ENCODE assay signal across 8 mouse cellular contexts in genomic region chr2:30237199-30237880, GRCm38 (mm10). TPM values are rescaled to one million over a fixed set of nuclear protein-coding genes. Genes with fewer than 3 reads are reported as not detected.
DNase-seq lines count a peak whose midpoint lies in the region; ATAC-seq and TF ChIP-seq lines count a peak whose summit lies in the region.

Gene Lrrc8a (plus strand): TSS chr2:30237715.

- no peaks in the 10 kb centered on the region for H3K27me3 ChIP-seq in C2C12 (ENCODE audit: control insufficient read depth, insufficient read depth, insufficient read length)
- H3K27me3 ChIP-seq in erythroblast, embryonic 14.5 days (ENCODE audit: control insufficient read depth) = no peaks in the 10 kb centered on the region
- no peaks in the 10 kb centered on the region for H3K27me3 ChIP-seq in heart, embryonic 12.5 days (replicated peaks)
- no peaks in the 10 kb centered on the region for H3K27me3 ChIP-seq in kidney, postnatal 0 days (ENCODE audit: insufficient read depth, low read length)
- no peaks in the 10 kb centered on the region for H3K27me3 ChIP-seq in liver, embryonic 11.5 days (replicated peaks; ENCODE audit: control insufficient read depth, insufficient read depth, low read length)
- H3K27me3 ChIP-seq in stomach, embryonic 14.5 days (ENCODE audit: control insufficient read depth, insufficient read depth, low read length) = no peaks in the 10 kb centered on the region

- peak within 1 kb of the TSS; percentile 74 for H3ac ChIP-seq in C2C12 (ENCODE audit: control insufficient read depth, insufficient read length, low read depth)

- peak within 1 kb of the TSS; percentile 97 for H3K9ac ChIP-seq in heart, embryonic 12.5 days
- H3K9ac ChIP-seq in kidney, postnatal 0 days (ENCODE audit: low read depth, low read length) = peak within 1 kb of the TSS; percentile 83
- peak within 1 kb of the TSS; percentile 90 for H3K9ac ChIP-seq in liver, embryonic 11.5 days (ENCODE audit: low read depth, low read length)
- peak within 1 kb of the TSS; percentile 80 for H3K9ac ChIP-seq in stomach, embryonic 14.5 days (replicated peaks; ENCODE audit: low read depth, low read length)

- 1% methylated on average over 57 of the region's 67 CpGs for WGBS in heart, embryonic 12.5 days
- under 1% methylated on average over 52 of the region's 67 CpGs for WGBS in kidney, postnatal 0 days
- under 1% methylated on average over 67 of the region's 67 CpGs for WGBS in liver, embryonic 11.5 days
- WGBS in stomach, embryonic 14.5 days = under 1% methylated on average over 57 of the region's 67 CpGs

- H3K79me3 ChIP-seq in C2C12 (ENCODE audit: low read depth) = peaks cover 41% of the 10 kb centered on the region

- H3K9me3 ChIP-seq in erythroblast, embryonic 14.5 days (ENCODE audit: control insufficient read depth, low read length) = peaks cover 13% of the 10 kb centered on the region
- 0 out of 2 replicates have a peak, but pooled peaks cover 4% of the 10 kb centered on the region for H3K9me3 ChIP-seq in heart, embryonic 12.5 days (replicated peaks)
- no peaks in the 10 kb centered on the region for H3K9me3 ChIP-seq in kidney, postnatal 0 days (replicated peaks; ENCODE audit: low read length)
- H3K9me3 ChIP-seq in liver, embryonic 11.5 days (ENCODE audit: control insufficient read depth, low read length) = no peaks in the 10 kb centered on the region
- no peaks in the 10 kb centered on the region for H3K9me3 ChIP-seq in stomach, embryonic 14.5 days (ENCODE audit: control insufficient read depth, low read depth, low read length)

- peak; percentile 100 for DNase-seq in brain, embryonic 14.5 days (ENCODE audit: low read depth)
- DNase-seq in kidney, postnatal 0 days (ENCODE audit: low spot score) = peak; percentile 99
- peak; percentile 100 for DNase-seq in liver, embryonic 11.5 days (ENCODE audit: low spot score)
- peak; percentile 98 for DNase-seq in naive thymus-derived CD4-positive, alpha-beta T cell, adult 2 months (ENCODE audit: low read depth)

- H3K4me3 ChIP-seq in C2C12 (ENCODE audit: insufficient read depth, poor library complexity, severe bottlenecking) = peak within 1 kb of the TSS; percentile 83
- peak within 1 kb of the TSS; percentile 97 for H3K4me3 ChIP-seq in erythroblast, embryonic 14.5 days (replicated peaks)
- peak within 1 kb of the TSS; percentile 92 for H3K4me3 ChIP-seq in heart, embryonic 12.5 days
- H3K4me3 ChIP-seq in kidney, postnatal 0 days (replicated peaks; ENCODE audit: low read depth, low read length) = peak within 1 kb of the TSS; percentile 86
- H3K4me3 ChIP-seq in liver, embryonic 11.5 days (ENCODE audit: low read depth, low read length) = peak within 1 kb of the TSS; percentile 94
- peak within 1 kb of the TSS; percentile 87 for H3K4me3 ChIP-seq in stomach, embryonic 14.5 days (ENCODE audit: low read depth, low read length)

- TF ChIP-seq POLR2A in brain, embryonic 14.5 days (IDR thresholded peaks at IDR 0.05; ENCODE audit: borderline replicate concordance, extremely low read depth, insufficient read depth, insufficient read length, poor library complexity, severe bottlenecking) = peak; percentile 93

- peak; percentile 93 for ATAC-seq in heart, embryonic 12.5 days (ENCODE audit: insufficient number of reproducible peaks, low FRiP score)
- peak; percentile 95 for ATAC-seq in kidney, postnatal 0 days (replicated peaks; ENCODE audit: low FRiP score, low read depth)
- ATAC-seq in liver, embryonic 11.5 days (replicated peaks; ENCODE audit: low FRiP score) = peak; percentile 96
- ATAC-seq in stomach, embryonic 14.5 days (ENCODE audit: insufficient number of reproducible peaks, insufficient read depth, low FRiP score, low read depth) = peak; percentile 96

- TF ChIP-seq CTCF in C2C12 (IDR thresholded peaks at IDR 0.05; ENCODE audit: control insufficient read depth, insufficient read depth, insufficient read length) = peak; percentile 67
- 0 out of 2 replicates have a peak, but pooled peaks have one; percentile 0 for TF ChIP-seq CTCF in brain, embryonic 14.5 days (IDR thresholded peaks at IDR 0.05; ENCODE audit: borderline replicate concordance, extremely low read depth, insufficient read depth, insufficient read length)
- peak; percentile 56 for TF ChIP-seq CTCF in kidney, postnatal 0 days (IDR thresholded peaks at IDR 0.05; ENCODE audit: low read depth)

- H3K4me2 ChIP-seq in heart, embryonic 12.5 days = peak within 1 kb of the TSS; percentile 89
- H3K4me2 ChIP-seq in kidney, postnatal 0 days (ENCODE audit: low read length) = peak within 1 kb of the TSS; percentile 78
- H3K4me2 ChIP-seq in liver, embryonic 11.5 days = peak within 1 kb of the TSS; percentile 96
- H3K4me2 ChIP-seq in stomach, embryonic 14.5 days (replicated peaks; ENCODE audit: low read depth, low read length) = peak within 1 kb of the TSS; percentile 86

- peaks cover 25% of the 10 kb centered on the region for H3K36me3 ChIP-seq in C2C12 (ENCODE audit: control insufficient read depth, insufficient read depth)
- peaks cover 35% of the 10 kb centered on the region for H3K36me3 ChIP-seq in erythroblast, embryonic 14.5 days (ENCODE audit: control insufficient read depth)
- peaks cover 21% of the 10 kb centered on the region for H3K36me3 ChIP-seq in heart, embryonic 12.5 days
- H3K36me3 ChIP-seq in kidney, postnatal 0 days (ENCODE audit: insufficient read depth, low read length) = peaks cover 11% of the 10 kb centered on the region; the same call in 1 of the 2 replicates
- peaks cover 2% of the 10 kb centered on the region; the same call in 1 of the 2 replicates for H3K36me3 ChIP-seq in liver, embryonic 11.5 days (ENCODE audit: control insufficient read depth, insufficient read depth, low read length)
- H3K36me3 ChIP-seq in stomach, embryonic 14.5 days (ENCODE audit: control insufficient read depth, insufficient read depth, low read length) = peaks cover 19% of the 10 kb centered on the region

- peaks cover 50% of the 10 kb centered on the region for H3K4me1 ChIP-seq in erythroblast, embryonic 14.5 days (ENCODE audit: control insufficient read depth)
- peaks cover 45% of the 10 kb centered on the region for H3K4me1 ChIP-seq in heart, embryonic 12.5 days (replicated peaks)
- H3K4me1 ChIP-seq in kidney, postnatal 0 days (replicated peaks; ENCODE audit: insufficient read depth, low read length) = peaks cover 19% of the 10 kb centered on the region
- H3K4me1 ChIP-seq in liver, embryonic 11.5 days (replicated peaks; ENCODE audit: control insufficient read depth, insufficient read depth, low read length) = peaks cover 25% of the 10 kb centered on the region
- peaks cover 17% of the 10 kb centered on the region for H3K4me1 ChIP-seq in stomach, embryonic 14.5 days (ENCODE audit: control insufficient read depth, insufficient read depth, low read length)

- peak within 1 kb of the TSS; percentile 90 for H3K27ac ChIP-seq in heart, embryonic 12.5 days (ENCODE audit: poor library complexity, severe bottlenecking)
- peak within 1 kb of the TSS; percentile 91 for H3K27ac ChIP-seq in kidney, postnatal 0 days
- peak within 1 kb of the TSS; percentile 84 for H3K27ac ChIP-seq in liver, embryonic 11.5 days (ENCODE audit: low read depth, low read length)
- H3K27ac ChIP-seq in stomach, embryonic 14.5 days (ENCODE audit: low read length) = peak within 1 kb of the TSS; percentile 82

- H3K79me2 ChIP-seq in C2C12 (ENCODE audit: control insufficient read depth, insufficient read depth) = peaks cover 46% of the 10 kb centered on the region

TF ChIP-seq in C2C12, 6 proteins besides CTCF, POLR2A, EP300 and RAD21:
- TF ChIP-seq USF1 (IDR thresholded peaks at IDR 0.05; ENCODE audit: low read depth) (peak; percentile 91), CEBPB (IDR thresholded peaks at IDR 0.05; ENCODE audit: low read depth) (no peak), MAX (IDR thresholded peaks at IDR 0.05) (peak; percentile 97), FOSL1 (IDR thresholded peaks at IDR 0.05; ENCODE audit: insufficient read depth, low read length, poor library complexity, severe bottlenecking) (no peak), MYOD1 (IDR thresholded peaks at IDR 0.05; ENCODE audit: control insufficient read depth, insufficient read length, low read depth) (no peak), MYOG (IDR thresholded peaks at IDR 0.05; ENCODE audit: control insufficient read depth, extremely low read depth, insufficient read length) (no peak)
TF ChIP-seq in C2C12: peak in this region for 2.

RNA-seq across cellular contexts. Expression of gene Lrrc8a, which starts in this region (rescaled TPM):
- 20.6 TPM for polyA plus RNA-seq in C2C12 (2012; fragmentation: generic; extraction: Trizol)
- 33.4 and 42.4 TPM in 2 replicates for polyA plus RNA-seq in brain, embryonic 14.5 days (2012; rRNA removed)
- 0.56 TPM in 2 replicates for polyA plus RNA-seq in erythroblast, embryonic 14.5 days (2012)
- 35.4 and 37.7 TPM in 2 replicates for polyA plus RNA-seq in heart, embryonic 12.5 days (2016; fragmentation: Nextera tagmentation; extraction: Ambion mirVana)
- polyA plus RNA-seq in kidney, postnatal 0 days (2015; fragmentation: Nextera tagmentation; extraction: Ambion mirVana) = 50.2 and 51.3 TPM in 2 replicates
- polyA plus RNA-seq in liver, embryonic 11.5 days (2014; fragmentation: Nextera tagmentation; extraction: Ambion mirVana) = 21.4 and 21.7 TPM in 2 replicates
- polyA plus RNA-seq in stomach, embryonic 14.5 days (2014; fragmentation: Nextera tagmentation; extraction: Ambion mirVana) = 50.0 and 51.9 TPM in 2 replicates

Comparison
In these comparisons a context has a peak if more than half of its experiments do, and no peak if none do; other contexts are left out.
1. Peak in every context shown above with its lines: DNase-seq, ATAC-seq, H3K4me3 ChIP-seq and H3K27ac ChIP-seq.
2. RNA of gene Lrrc8a (polyA plus RNA-seq): 50.0 to 51.9 TPM in stomach, embryonic 14.5 days, 50.2 to 51.3 TPM in kidney, postnatal 0 days, 33.4 to 42.4 TPM in brain, embryonic 14.5 days, 35.4 to 37.7 TPM in heart, embryonic 12.5 days, 21.4 to 21.7 TPM in liver, embryonic 11.5 days and 20.6 TPM in C2C12 (single experiment); 0.56 TPM in erythroblast, embryonic 14.5 days; every median in the first group is over 10 times any median in the second.
3. CTCF ChIP-seq: peak in every context shown above with its lines; median percentile 67 in C2C12; 56 in kidney, postnatal 0 days; 0 in brain, embryonic 14.5 days.